Mouse (Mus musculus) G1E-ER4 (cell line): ENCODE results near the gene Icosl. TPM values are rescaled to one million over a fixed set of nuclear protein-coding genes. Genes with fewer than 3 reads are reported as not detected.

Experiments used
- GATA1 ChIP-seq: IDR thresholded peaks from one replicate; pipeline ENCODE4 v1.8.0; 2012; ENCODE audit warnings: low read length, inconsistent platforms
- polyA plus RNA-seq: library from polyadenylated mRNA; stranded (reverse); fragments of >175 nt; gene quantifications from 2 replicates; pipeline ENCODE4 v1.2.3, GENCODE M21; 2012

The Icosl gene
- polyA plus RNA-seq, 1 experiment, result not detected

DNA sequence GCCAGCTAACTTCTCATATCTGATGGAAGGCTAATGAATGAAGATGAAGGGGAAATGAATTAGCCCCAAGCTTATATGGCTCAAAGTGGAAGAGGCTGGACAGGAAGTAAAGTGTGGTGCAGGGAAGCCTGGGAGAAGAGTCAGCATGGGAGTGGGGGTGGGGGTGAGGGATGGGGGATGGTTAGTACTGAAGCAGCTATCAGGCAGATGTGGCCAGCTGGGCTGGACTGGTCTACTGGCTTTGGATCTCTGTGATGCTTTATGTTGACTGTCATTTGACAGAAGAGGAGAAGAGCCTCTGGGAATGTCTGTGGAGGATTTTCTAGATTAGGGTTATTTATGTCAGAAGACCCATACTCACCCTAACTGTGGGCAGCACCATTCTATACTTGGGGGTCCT is 26.1 kb downstream of the Icosl start:
- no peak for TF ChIP-seq GATA1

- TF ChIP-seq GATA1, result no peak
Measured at GRCm38 (mm10) chr10:78095954-78096931, 27.1 kb downstream of the Icosl start.

DNA sequence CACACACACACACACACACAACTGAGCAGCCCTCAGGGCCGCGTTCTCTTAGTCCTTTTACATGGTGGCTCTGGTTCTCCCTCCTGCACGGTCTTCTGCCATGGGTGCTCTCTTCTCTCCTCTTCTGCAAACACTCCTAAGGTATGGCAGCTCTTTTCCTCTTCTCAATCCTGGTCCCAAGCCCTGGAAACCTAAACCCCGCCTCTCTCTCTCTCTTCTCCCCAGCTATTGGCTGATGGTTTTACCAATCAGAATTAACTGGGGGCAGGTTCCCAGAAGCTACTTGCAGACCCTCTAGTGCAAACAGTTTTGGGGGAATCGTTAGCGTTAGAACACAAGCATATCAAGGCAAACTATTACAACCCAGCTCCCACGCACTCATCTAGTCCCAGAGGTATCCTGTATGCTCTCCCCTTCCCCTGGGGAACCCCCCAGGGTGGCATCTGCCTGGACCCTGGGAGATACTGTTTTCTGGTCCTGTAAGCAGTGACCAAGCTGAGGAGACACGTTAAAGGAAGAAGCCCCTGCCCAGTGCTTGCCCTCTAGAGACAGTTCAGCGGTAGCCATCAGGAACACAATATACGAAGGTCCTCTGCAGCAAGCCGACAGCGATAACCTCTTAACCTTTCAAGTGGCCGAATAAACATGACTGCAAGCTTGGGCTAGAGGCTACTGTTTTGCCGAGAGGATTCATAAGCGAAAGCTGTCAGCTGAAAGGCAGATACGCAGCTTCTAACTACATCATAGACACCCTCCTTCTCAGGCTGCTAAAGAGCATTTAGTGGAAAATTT is 32.1 kb downstream of the Icosl start:
- TF ChIP-seq GATA1, result no peak

- TF ChIP-seq GATA1, result no peak
Measured at GRCm38 (mm10) chr10:78104555-78105490, 35.7 kb downstream of the Icosl start.

GRCm38 (mm10) chr10:78105548-78105947 is 36.4 kb downstream of the Icosl start:
- no peak for TF ChIP-seq GATA1

GRCm38 (mm10) chr10:78114521-78115092 is 45.5 kb downstream of the Icosl start:
- no peak for TF ChIP-seq GATA1

DNA sequence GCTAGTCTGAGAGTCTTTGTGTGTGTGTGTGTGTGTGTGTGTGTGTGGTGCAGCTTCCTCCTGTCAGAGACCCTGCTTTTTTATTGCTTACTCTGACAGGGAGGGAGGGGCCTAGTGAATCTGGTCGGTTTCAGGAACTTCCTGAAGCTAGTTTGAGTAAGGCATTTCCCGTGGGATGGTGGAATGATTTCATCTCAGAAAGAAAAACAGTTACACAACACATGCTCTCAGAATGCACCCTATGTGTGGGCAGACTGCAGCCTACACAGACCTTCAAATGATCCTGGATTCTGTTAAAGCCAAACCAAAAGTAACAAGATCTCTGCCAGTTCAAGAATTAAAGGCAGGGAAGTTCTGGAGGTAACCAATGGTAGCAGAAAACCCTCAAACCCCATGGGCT is 46.1 kb downstream of the Icosl start:
- no peak for TF ChIP-seq GATA1

DNA sequence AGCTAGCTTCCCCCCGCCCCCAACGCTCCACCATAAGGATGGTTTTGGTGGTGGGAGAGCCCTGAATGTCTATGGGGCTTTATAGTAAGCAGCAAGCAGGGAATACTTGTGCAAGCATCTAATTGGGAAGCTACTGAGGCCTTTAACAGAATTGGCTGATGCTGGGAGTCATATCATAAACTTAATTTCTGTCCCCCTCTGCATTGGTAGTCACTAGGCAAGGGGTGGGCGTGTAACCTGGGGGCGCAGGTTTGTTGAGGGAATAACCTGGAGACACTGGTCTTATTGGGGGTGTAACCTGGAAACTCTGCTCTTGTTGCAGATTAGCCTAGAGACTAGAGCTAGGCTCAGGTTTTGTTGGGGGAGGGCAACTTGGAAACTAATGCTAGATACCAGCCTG is 50.3 kb downstream of the Icosl start:
- TF ChIP-seq GATA1, result no peak

DNA sequence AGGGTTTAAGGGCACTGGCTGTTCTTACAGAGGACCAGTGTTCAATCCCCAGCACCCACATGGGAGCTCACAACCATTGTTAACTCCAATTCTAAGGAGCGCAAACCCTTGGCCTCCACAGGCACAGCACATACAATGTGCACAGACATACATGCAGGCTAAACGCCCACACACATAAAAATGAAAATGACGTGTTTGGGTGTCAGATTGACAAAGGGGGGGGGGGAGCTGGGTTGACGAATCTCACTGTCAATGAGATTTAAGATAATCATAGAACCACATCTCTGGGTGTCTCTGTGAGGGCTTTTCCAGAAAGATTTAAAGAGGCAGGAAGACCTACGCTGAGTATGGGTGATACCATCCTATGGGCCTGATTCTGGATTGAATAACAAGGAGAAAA is 57.2 kb downstream of the Icosl start:
- no peak for TF ChIP-seq GATA1

DNA sequence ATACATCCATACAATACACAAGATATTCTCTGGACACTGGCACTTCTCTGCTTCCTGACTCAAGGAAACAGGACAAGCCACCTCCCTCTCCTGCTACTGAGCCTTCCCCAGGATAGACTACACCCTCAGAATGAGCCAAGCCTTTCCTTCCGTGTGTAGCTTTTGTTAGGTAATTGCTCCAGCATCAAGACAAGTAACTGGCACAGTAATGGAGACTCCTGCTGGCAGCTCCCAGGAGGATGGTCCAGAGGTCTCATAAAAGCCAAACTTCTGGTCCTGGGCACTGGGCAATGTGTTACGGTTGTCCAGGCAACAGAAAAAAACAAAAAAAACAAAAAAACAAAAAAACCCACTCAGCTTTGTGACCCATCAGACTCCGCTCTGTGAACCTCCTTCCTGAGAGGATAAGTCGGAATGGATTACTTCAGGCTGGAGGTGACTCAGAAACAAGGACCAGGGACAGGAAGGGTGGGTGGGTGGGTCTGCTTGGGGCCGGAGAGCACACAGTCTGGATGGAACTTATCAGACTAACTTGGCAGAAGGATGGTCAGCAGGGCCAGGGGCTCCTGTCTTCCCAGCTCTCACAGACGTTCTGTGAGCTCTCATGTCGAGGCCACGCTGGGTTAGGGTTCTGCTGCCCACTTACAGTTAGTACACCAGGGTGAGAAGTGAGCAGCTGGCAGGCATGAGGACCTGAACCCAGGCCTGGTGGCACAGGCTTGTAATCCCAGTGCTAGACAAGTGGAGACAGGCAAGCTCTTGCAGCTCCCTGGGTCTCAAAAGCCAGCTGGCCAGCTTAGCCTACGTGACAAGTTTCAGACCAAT is 58.2 kb downstream of the Icosl start:
- no peak for TF ChIP-seq GATA1

DNA sequence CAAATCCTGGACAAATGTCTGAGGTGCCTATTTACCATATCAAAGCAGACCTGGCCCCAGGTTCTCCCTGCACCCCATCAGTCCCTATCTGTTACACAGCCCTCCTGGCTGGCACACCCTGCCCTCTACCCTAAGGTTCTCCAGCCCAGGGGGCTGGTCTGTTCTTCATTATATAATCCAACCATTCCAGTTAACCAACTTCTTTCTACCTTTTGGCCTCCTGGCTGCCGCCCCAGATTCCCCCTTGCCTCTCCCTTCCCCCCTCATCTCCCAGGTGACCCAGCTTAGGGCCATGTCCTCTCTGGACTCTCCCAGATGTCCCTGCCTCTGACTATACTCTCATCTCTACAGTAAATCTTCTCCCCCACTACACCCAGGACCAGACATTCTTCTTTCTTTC is 58.8 kb downstream of the Icosl start:
- no peak for TF ChIP-seq GATA1

DNA sequence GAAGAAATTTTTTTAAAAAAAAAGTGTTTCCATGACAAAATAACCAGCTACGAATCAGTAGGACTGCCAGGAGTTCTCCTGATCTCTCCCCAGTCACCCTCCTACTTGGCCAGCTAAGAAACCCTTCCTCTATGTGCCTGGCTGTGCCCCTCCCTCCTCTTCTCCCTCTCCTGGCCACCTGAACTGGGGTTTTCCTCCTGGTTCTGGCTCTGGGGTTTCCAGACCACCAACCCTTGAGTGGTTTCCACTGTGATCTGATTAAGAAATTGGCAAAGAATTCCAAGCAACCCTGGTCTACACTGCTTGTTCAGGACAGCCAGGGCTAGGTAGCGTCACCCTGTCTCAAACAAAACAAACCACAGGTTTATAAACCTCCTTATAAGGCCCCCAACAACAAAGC is 59.5 kb downstream of the Icosl start:
- no peak for TF ChIP-seq GATA1

DNA sequence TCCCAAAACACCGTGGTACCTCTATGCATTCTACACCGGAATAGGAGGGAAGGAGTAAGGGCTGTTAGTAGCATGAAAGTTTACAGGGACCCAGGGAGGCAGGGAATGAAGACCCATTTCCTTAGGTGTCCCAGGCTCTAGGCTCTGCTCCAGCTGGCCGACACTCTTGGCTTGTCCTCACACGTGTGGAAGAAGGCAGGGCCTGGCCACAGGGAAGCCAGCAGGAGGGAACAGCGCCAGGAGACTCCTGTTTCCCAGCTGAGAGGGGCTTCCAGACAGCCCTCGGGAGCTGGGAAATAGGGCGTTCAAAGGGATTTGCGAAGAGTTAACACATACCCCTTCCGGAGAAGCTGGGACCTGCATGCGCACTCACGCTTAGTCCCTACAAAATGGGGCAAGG is 60.3 kb downstream of the Icosl start:
- no peak for TF ChIP-seq GATA1

DNA sequence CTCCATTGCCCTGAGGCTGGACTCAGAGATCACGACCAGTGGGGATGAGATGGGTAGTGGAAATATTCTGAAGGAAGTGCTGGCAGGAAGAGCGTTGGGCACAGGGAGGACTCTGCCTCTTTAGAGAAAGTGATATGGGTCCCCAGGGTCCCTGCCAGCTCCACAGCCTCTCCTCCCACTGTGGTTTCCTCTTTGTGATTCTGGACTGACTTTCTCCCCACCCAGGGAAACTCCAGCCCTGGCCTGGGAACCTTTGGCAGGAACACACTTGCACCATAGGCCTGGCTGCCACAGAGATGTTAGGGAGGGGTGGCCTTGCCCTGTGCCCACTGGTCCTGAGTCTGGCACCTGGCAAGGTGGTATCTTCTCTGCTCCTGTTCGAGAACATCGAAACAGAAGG is 60.9 kb downstream of the Icosl start:
- TF ChIP-seq GATA1, result no peak

Other genes with a start within 250 kb of the Icosl start
- not detected in 2 replicates for gene Krtap10-4, start 242.2 kb upstream of the Icosl start, polyA plus RNA-seq
- gene Krtap10-10, start 233.4 kb upstream of the Icosl start, polyA plus RNA-seq, result not detected in 2 replicates
- not detected in 2 replicates for gene Gm36176, start 222.5 kb upstream of the Icosl start, polyA plus RNA-seq
- gene Gm10318, start 216.4 kb upstream of the Icosl start, polyA plus RNA-seq, result not detected in 2 replicates
- not detected in 2 replicates for gene Gm3285, start 207.3 kb upstream of the Icosl start, polyA plus RNA-seq
- gene Lrrc3, start 166.8 kb upstream of the Icosl start, polyA plus RNA-seq, result not detected in 2 replicates
- not detected in 2 replicates for gene Trpm2, start 98.7 kb upstream of the Icosl start, polyA plus RNA-seq
- 27.6 and 27.7 TPM in 2 replicates for gene 1810043G02Rik, start 90.8 kb upstream of the Icosl start, polyA plus RNA-seq
- gene Pfkl, start 59.2 kb upstream of the Icosl start, polyA plus RNA-seq, result 111 and 128 TPM in 2 replicates
- gene Dnmt3l, start 27.4 kb upstream of the Icosl start, polyA plus RNA-seq, result not detected in 2 replicates
- gene Aire, start 25.7 kb upstream of the Icosl start, polyA plus RNA-seq, result 0.09 TPM in 1 of 2 replicates, not detected in the other
- 88.0 and 106 TPM in 2 replicates for gene D10Jhu81e, start 100.5 kb downstream of the Icosl start, polyA plus RNA-seq
- gene Pwp2, start 115.8 kb downstream of the Icosl start, polyA plus RNA-seq, result 19.6 and 23.1 TPM in 2 replicates
- 67.8 and 109 TPM in 2 replicates for gene Trappc10, start 175.3 kb downstream of the Icosl start, polyA plus RNA-seq